Mouse (Mus musculus): ENCODE results near the gene Plcg1.

Gene Plcg1

DNA sequence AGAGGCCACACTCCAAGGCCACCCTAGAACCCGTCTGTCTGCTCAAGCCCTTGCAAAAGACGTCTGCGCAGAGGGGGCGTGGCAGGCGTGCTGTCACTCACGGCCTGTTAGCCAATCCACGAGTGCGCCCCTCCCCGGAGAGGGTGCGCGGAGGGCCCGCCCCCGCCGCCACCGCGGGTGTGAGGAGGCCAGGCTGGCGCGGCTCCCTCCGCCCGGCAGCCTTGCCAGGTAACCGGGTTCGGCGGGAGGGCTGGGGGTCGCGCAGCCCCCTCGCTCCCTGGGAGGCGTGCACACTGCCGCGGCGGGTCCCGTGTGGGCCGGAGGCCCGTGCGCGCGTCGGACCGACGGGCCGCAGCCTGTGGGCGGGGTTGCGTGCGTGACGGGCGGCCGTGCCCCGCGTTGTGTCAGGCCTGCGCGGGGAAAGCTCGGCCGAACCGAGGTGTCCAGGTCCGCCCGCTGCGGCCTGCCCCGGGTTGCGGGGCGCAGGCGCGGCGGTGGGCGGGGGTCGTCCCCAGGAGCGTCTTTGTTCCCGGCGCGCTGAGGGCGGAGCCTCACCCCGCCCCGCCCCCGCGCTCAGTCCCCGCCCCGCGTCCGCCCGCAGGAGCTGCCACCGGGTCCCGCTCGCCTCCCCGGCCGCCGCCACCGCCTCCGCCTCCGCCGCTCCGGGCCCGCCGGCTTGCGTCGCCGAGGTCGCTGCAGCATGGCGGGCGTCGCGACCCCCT, at the start of gene Plcg1:
Plcg1 (plus strand) TSS at position 184 of the 722 bp plus-strand sequence.
- peak; percentile 80 for DNase-seq (ENCODE audit: low read depth, low spot score)

DNA sequence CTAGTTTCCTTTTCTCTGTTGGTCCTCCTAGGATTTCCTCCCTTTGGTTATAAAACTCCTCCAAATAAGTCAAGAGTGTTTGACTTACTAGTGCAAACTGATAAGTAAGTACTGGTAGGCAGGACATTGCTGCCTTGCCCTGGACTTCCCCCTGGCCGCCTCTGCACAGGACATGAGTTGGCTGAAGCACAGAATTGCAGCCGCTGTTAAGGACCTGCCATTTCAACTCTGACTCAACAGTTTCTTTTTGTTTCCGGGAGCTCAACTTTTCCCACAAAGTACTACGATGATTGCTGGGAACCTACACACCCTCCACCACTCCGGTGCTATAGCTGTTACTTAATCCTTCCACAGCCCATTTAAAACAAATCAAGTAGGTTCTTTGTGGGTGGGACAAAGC, 30.8 kb upstream of the Plcg1 start:
- no peak for DNase-seq (ENCODE audit: low read depth, low spot score)

DNA sequence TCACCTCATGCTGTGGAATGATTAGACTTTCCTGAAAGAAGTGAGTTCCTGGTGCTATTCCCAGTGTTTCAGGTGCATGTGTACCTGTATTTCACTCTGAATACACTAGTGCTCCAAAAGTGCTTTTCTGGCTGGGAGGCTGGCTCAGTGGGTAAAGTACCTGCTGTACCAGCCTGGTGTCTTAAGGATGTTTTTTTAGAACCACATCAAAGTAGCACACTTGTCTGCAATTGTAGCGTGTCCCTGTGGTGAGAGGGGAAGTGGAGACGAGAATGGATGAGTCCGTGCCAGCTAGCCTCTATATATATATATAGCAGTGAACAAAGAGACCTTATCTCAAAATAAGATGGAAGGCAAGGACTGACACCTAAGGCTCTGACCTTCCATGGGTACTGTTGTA, 29.5 kb upstream of the Plcg1 start:
- no peak for DNase-seq (ENCODE audit: low read depth, low spot score)

DNA sequence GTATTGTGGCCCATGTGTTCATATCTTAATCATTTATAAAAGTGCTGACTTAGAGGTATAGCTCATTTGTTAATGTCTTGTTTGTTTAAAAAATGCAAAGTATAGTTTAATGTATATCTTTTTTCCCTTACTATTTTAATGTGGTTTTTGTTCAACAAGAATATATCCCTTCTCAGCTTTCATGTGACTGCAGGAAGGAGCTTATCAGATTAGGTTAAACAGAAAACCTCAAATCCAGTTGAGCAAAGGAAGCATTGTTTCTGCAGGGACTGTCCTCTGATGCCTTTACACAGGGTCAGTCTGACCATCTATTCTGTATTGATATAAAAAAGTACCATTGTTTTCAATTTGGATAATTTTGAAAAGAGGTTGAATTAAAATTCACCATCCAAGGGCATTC, 28.3 kb upstream of the Plcg1 start:
- DNase-seq (ENCODE audit: low read depth, low spot score), result no peak

DNA sequence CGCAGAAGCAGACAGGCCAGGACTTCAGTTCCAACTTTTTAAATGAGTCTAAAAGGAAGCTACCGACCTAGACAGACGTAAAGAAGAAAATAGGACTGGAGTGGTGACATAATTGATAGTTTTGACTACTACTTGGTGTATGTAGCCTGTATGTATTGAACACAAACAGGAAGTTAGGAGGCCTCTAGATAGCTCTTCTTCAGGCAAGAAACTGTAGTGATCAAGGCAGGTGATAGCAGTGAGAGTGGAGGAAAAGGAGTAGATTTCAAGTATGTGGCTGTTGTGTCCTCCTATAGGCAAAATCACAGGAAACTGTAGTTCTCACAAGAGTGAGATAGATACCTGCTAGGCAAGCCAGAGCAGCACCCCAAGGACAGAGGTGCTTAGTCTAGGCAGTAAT, 23.4 kb upstream of the Plcg1 start:
- DNase-seq (ENCODE audit: low read depth, low spot score), result no peak

DNA sequence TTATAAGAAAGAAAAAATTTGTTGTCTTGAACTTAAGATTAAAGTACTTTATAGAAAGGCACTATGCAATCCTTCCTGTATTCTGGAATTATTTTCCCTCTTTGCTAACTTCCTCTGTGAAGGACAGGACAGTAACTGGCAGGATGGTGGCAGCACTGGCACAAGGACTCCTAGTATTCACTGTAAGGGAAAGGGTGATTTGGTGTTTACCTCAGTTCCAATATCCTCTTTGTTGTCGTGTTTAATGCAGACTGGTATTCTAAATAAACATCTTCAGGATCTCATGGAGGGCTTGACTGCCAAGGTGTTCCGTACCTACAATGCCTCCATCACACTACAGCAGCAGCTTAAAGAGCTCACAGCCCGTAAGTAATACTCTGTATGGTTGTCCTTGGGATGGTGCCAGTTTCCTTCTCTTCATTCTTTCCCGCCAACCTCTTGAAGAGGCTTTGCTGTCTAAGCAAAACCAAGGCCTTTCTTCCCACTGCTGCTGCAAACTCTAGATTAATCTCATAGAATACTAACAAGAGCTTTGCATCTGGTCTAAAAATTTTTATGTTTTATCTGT, 15.6 kb upstream of the Plcg1 start:
- DNase-seq (ENCODE audit: low read depth, low spot score), result no peak

DNA sequence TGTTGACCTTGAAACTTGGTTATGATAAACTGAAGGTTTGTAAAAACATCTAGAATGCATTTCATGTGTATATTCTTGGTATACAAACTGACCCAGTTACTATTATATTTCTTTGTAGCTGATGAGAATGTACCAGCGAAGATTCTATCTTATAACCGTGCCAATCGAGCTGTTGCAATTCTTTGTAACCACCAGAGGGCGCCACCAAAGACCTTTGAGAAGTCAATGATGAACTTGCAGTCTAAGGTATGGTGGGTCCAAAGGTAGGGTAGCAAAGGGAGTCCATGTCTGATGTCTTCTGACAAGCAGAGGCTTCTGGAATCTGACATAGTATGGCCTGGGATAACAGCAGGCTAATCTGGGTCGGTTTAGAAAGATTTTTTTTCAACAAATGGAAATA, 13.8 kb upstream of the Plcg1 start:
- no peak for DNase-seq (ENCODE audit: low read depth, low spot score)

DNA sequence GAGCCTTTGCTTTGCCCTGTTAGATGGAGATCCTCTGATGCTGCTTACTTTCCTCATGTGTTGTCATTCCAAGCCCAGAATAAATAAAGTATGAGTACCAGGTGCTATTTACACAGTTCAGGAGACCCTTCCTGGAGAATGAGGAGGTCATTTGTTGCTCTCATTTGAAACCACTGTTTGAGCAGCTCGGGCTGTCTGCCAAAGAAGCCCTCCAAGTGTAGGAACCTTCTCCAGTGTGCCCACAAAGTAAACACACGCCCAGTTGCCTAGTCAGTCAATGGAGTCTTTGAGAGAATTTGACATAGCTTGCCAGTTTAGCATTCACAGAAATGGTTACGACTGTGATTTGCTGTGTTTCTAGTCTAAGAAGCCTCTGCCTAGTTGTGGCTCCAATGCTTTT, 12.3 kb upstream of the Plcg1 start:
- no peak for DNase-seq (ENCODE audit: low read depth, low spot score)

DNA sequence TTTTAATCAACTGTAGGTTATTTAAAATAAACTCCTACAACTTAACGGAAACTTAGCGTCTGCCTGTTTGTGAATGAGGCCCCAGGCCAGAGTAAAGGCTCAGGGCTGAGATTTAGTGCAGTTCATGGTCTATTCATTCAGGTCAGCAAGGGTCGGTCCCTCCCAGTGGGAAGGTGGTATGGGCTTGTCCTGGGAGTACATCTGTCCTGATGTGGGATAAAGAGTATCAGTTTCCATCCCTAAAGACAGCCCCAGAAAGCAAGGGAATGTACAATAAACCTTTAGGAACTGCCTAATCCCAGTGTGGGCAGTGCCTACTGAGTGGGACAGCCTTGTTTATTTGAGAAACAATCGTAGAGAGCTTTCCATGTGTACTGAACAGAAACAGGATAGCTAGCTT, 8.4 kb upstream of the Plcg1 start:
- DNase-seq (ENCODE audit: low read depth, low spot score), result no peak

DNA sequence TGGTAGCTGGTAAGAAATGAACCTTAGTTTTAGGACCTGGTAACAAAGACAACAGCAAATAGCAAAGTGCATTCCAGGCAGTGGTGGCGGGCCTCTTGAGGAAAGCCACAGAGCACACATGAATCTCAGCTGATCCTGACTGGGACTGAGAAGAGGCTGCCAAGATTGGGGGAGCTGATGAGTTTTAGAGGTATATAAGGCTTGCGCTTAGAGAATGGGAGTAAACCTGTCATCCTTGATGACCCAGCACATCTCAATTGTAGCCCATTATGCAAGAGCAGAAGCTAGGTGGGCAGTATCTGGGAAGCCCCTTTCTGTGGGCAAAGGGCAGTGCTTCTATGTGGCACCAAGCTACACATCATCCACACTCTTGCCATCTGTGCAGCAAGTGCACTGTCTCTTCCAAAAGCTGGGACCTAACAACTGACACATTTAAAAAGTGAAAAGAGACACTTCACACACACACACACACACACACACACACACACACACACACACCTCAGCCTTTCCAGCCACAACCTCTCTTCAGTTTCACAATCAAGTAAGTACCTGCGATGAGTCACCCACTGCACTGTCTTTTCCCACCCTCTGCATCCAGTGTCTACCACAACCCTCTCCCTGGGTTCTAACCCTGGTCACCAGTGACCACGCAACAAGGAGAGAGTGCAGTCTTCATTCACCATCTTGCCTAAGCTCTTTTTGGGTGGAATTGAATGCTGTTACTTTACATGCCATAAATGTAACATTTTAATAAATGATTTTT, 7.3 kb upstream of the Plcg1 start:
- DNase-seq (ENCODE audit: low read depth, low spot score), result no peak

DNA sequence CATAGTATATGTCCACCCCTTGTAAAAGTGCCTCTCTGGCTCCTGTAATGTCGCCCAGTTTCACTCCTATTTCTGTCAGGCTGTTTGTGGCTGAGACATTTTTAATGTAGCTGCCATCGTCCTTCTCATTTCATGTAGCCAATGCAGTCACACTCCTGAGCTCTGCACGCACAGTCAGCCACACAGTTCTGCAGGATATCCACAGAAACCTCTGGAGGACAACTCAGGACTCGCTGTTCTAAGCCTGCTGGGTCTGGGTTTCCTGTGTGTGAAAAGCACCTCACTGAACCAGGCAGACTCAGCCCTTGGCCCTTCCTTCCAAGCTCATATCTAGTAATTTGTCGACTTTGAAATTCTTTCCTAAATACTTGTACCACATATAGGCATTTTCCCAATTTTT, 6.6 kb upstream of the Plcg1 start:
- DNase-seq (ENCODE audit: low read depth, low spot score), result no peak

DNA sequence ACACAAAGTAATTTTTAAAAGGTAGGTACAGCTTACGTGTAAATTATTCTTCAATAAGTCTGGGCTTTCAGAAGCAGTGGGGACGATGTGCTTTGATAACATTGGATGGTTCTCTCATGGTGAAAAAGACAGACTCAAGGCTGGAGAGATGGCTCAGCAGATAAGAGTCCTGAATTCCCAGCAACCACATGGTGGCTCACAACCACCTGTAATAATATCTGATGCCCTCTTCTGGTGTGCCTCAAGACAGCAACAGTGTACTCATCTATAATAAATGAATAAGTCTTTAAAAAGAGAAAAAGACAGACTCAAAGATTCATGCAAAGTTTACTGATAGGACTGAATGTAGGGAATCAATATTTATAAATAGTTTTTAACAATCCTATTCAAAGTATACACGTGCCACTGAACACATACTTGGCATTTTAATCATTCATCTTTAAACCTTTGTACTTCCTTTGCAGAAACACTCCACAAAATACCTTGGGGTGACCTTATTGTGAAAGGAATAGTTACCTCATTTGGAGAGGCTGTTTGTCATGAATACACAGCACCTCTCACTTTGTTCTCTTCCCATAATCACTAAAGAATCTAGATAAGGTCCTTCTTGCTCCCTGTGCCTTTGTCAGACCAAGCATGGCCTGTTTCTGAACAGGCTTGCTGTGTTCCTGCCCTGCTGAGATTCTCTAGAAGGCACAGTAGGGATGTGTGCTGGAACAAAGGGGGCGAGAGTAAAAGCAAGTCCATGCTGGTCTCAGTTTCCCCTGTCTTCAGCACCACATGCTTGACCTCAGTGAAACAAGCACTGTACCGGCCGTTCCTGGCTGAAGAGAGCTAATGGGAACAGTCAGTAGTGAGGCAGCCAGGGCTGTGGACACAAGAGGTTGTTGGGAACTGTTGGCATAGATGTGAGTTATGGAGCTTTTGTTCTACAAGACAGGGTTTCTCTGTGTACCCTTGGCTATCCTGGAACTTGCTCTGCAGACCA, 4.9 kb upstream of the Plcg1 start:
- DNase-seq (ENCODE audit: low read depth, low spot score), result no peak

DNA sequence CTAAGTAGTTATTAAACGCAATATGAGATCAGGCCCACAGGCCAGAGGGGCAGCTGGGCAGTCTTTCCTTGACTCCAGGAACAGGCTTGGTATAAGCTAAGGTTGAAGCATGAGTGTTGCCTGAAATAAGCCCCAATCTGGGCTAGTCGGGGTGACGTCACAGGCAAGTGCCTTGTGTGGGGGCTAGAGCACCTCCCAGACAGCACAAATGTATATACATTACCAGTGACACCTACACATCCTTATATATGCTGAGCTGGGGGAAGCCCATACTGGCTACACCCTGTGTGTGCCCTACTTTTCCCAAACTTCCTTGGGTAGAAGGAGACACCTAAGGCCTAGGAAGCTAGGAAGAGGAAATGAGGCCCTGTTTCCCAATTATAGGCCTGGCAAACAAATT, 2.1 kb upstream of the Plcg1 start:
- no peak for DNase-seq (ENCODE audit: low read depth, low spot score)

DNA sequence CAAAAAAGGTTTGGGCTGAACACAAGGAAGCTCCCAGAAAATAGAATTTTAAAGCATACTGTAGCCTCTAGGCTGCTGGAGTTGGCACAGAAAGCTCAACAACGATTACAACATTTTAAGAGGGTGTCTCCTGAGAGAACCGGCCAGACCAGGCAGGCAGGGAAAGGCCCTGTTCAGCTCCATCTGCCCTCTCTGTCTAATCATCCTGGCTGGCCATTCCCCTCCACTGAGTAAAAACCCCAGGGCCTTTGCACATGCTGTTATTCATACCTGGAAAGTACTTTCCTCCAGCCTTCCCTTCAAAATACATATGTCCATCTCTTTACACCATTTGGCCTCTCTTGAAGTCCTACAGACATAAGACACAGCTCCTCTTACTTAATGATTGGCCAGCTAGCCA, 1.7 kb upstream of the Plcg1 start:
- no peak for DNase-seq (ENCODE audit: low read depth, low spot score)

DNA sequence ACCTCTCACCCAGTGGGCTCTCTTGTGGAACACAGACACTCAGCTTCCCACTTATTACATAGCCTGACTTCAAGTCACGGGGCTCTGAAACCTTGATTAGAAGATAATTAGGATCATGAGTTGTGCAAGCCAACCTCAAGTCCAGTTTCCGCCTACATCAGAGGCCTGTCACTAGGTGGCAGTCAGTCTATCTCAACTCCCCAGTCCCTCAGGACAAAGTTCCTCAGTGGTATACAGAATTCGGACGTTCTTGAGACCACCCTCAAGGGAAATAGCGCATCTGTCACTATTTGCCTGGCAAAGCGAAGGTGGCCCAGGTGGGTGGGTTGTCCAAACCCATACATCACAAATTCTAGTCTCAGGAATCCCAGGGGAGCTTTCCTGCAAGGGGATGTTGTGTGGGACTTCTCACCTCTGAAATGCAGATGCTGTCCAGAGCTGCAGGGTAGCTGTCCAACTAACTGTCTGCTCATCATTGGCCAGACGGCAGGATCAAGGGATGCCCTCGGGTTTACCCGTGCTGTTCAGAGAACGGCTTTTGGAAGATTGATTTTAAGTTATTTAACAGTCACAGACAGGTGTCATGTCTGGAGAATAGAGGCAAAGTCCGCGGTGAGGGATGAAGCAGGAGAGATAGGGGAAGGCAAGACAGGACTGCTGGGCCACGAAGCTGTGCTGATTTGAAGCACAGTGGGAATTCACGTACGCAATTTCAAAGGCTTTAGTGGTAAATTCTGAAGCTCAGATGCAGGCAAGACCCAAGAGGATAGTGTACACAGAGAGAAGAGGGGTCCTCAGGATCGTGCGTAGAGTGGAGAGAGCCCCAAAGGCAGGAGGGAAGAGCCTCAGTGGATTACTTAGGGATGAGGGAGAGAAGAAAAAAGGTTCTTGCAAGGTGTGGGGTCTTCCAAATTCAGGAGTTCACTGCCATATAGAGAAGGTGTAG, 976 bp upstream of the Plcg1 start:
- no peak for DNase-seq (ENCODE audit: low read depth, low spot score)

DNA sequence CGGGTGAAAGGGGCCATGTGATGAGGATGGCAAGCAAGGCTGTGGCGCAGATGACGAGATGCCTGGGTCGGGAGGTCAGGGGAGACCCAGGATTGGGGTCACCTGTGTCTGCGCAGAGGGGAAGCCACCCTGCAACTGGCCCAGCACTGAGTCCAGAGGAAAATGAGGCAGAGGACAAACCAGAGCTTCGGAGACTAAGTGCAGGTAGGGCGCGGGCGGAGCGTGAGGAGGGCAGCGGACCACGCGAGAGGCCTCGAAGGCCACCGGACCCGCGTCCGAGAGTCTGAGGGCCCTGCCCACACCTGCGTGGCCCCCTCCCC, 343 bp upstream of the Plcg1 start:
- no peak for DNase-seq (ENCODE audit: low read depth, low spot score)

DNA sequence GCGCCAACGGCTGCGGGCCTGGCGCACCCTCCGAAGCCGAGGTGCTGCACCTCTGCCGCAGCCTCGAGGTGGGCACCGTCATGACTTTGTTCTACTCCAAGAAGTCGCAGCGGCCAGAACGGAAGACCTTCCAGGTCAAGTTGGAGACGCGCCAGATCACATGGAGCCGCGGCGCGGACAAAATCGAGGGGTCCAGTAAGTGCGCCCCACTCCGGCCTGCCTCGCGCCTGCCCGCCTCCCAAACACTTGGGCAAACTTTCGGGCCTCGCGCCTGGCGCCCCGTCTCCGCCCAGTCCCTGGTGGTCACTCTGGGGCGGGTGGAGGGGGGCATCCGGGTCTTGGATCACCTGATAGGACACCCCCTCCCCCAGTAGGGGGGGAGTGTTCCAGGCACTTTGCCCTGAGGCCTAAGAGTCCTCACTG, 750 bp downstream of the Plcg1 start:
- no peak for DNase-seq (ENCODE audit: low read depth, low spot score)

DNA sequence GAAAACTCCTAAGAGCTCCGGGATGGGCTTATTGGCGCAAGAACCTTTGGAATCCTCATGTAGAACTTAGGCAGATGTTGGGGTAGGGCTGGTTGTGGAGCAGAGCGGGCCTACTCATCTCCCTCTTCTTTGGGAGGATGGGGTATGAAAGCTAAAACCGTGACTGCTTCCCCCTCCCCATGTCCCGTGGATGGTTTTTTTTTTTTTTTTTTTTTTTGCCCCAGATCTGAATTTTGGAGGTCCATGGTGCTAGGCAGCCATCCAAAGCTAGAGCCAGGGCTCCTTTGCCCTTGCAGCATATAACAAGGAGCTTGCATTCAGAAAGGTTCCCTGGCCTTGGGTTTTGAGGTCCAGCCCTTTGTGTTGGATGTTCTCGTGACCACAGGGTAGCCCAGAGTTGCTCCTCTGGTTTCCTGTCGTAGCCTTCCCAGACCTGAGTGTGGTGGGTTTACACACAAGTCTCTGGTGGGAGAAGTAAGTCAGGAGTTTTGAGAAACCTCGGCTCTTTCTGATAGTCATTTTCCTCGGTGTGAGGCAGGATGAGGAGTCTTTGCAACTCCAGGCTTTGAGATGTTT, 1.4 kb downstream of the Plcg1 start:
- no peak for DNase-seq (ENCODE audit: low read depth, low spot score)

DNA sequence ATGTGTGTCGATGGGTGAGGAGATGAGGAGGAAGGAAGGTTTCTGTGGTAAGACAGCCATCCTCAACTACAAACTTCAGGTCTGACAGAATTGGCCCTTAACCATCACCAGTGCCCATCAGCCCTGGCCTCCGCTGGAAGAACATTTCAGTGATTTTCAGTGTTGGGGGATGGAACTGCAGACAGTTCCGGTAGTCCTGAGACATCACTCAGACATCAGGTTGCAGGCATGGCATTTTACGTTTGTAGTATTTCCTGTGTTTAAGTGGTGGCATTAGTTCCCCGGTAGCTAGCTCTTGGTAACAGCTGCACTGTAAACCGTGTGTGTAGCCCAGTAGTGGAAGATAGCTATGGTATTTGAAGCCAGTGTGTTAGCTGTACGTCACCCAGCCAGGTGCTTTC, 2.0 kb downstream of the Plcg1 start:
- no peak for DNase-seq (ENCODE audit: low read depth, low spot score)

DNA sequence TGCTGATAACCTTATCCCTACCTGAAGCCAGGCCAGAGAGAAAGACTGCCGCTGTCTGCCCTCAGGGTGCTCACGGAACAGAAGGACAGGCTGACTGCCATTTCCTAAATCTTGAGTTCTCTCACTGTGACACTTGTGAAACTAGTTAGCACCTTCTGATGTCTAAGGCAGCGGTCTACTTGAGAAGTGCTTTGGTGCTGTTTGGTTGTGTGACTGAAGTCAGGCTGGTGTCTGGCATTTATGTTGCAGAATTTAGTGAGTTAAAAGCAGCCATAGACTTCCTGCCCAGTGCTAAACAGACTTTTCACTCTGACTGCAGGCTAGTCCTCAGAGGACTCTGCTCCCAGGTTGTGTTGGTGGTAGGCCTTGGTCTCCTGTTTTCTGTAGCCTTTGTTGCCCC, 3.2 kb downstream of the Plcg1 start:
- DNase-seq (ENCODE audit: low read depth, low spot score), result no peak

Data from retina, adult 2 months (tissue).